Mouse (Mus musculus): Measurements from ENCODE around the gene Rpl24. TPM values are rescaled to one million over a fixed set of nuclear protein-coding genes. Genes with fewer than 3 reads are reported as not detected.
"Not testable (repeated sequence)": the region's sequence is repeated elsewhere in the genome, so short reads cannot be mapped to it uniquely, and the experiment has no call there.

Rpl24 gene
- 716 and 747 TPM in 2 replicates for polyA plus RNA-seq (2015; fragmentation: Nextera tagmentation; extraction: Ambion mirVana)

DNA sequence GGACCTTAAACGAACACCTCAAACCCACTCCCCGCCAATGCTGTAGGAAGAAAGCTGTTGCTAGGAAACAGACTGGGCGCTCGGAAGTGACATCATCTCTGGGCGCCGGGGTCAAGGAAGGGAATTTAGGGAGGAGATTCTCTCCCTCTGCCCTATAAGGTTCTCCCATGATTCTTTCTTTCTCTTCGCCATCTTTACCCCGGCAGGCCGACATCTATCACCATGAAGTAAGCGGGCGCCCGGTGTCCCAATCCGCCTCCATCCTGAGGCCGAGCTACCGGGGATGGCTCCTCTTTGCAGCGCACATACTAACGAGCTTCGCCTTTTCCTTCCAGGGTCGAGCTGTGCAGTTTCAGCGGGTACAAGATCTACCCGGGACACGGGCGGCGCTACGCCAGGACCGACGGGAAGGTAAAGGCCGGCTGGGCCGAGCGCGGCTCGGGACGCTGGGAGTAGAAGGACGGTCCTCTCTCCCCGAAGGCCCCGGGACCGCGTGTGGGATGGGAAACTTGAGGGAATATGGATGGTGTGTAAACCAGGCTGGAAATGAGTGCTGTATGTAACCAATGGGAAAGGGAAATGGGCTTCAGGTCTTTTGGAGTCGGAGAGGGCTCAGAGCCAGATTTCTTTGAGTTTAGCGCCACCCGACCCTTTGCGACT is at the start of gene Rpl24:
TSS of gene Rpl24 (plus strand) at position 64 of the 660 bp plus-strand sequence.
- Histone ChIP-seq H3K9ac (peak within 1 kb of the TSS; percentile 81), H3K27me3 (no peaks in the 10 kb centered on the region), H3K4me3 (replicated peaks) (peak within 1 kb of the TSS; percentile 74), H3K27ac (replicated peaks) (peak within 1 kb of the TSS; percentile 88), H3K4me2 (replicated peaks) (peak within 1 kb of the TSS; percentile 72), H3K36me3 (peaks cover 27% of the 10 kb centered on the region), H3K9me3 (replicated peaks) (no peaks in the 10 kb centered on the region), H3K4me1 (peaks cover 20% of the 10 kb centered on the region)
- WGBS = under 1% methylated on average over 42 of the region's 42 CpGs
- peak; percentile 90 for ATAC-seq (ENCODE audit: insufficient number of reproducible peaks, low FRiP score, low TSS enrichment, low read depth)

- Histone ChIP-seq H3K27ac (replicated peaks) (no peak overlapping the region), H3K27me3 (no peaks in the 10 kb centered on the region), H3K4me3 (replicated peaks) (no peak overlapping the region), H3K36me3 (peaks cover 47% of the 10 kb centered on the region), H3K9ac (no peak overlapping the region), H3K4me1 (no peaks in the 10 kb centered on the region), H3K9me3 (replicated peaks) (no peaks in the 10 kb centered on the region), H3K4me2 (replicated peaks) (no peak overlapping the region)
- WGBS = 90% methylated on average over 10 of the region's 10 CpGs
- no peak for ATAC-seq (ENCODE audit: insufficient number of reproducible peaks, low FRiP score, low TSS enrichment, low read depth)
Measured at GRCm38 (mm10) chr16:55922079-55922478, 44.0 kb upstream of the Rpl24 start.

DNA sequence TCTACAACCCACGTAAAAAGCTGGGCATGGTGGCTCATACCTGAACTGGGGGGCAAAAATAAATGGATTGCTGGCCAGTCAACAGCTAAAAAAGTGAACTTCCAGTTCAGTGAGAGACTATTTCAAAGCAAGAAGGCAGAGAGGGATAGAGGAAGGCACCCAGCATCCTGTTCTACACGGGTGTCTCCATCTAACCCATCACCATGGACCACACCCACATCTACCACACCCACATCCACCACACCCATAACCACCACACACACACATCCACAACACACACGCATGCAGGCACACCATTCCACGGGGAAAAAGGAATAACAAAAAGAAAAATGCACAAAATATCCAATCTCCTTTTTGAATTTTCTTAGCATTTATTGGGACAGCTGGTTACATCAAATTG is 42.1 kb upstream of the Rpl24 start:
- Histone ChIP-seq H3K27ac (replicated peaks) (no peak overlapping the region), H3K27me3 (no peaks in the 10 kb centered on the region), H3K4me1 (no peaks in the 10 kb centered on the region), H3K4me3 (replicated peaks) (no peak overlapping the region), H3K4me2 (replicated peaks) (no peak overlapping the region), H3K9ac (no peak overlapping the region), H3K36me3 (peaks cover 43% of the 10 kb centered on the region), H3K9me3 (replicated peaks) (no peaks in the 10 kb centered on the region)
- WGBS = 90% methylated on average over 4 of the region's 4 CpGs
- ATAC-seq (ENCODE audit: insufficient number of reproducible peaks, low FRiP score, low TSS enrichment, low read depth) = no peak

GRCm38 (mm10) chr16:55933681-55934343 is 32.3 kb upstream of the Rpl24 start:
- H3K9me3 ChIP-seq (replicated peaks) = no peaks in the 10 kb centered on the region
- no peaks in the 10 kb centered on the region for H3K27me3 ChIP-seq
- under 1% methylated on average over 32 of the region's 32 CpGs for WGBS
- H3K4me3 ChIP-seq (replicated peaks) = peak overlapping the region; percentile 76
- peak overlapping the region; percentile 41; the same call in 1 of the 2 replicates for H3K27ac ChIP-seq (replicated peaks)
- H3K36me3 ChIP-seq = 0 out of 2 replicates have a peak, but pooled peaks cover 5% of the 10 kb centered on the region
- peak; percentile 27; the same call in 1 of the 2 replicates for ATAC-seq (ENCODE audit: insufficient number of reproducible peaks, low FRiP score, low TSS enrichment, low read depth)
- no peaks in the 10 kb centered on the region for H3K4me1 ChIP-seq
- peak overlapping the region; percentile 77 for H3K4me2 ChIP-seq (replicated peaks)
- peak overlapping the region; percentile 52 for H3K9ac ChIP-seq

GRCm38 (mm10) chr16:55934453-55935037 is 31.5 kb upstream of the Rpl24 start, which contains the start of gene Cep97:
Cep97 (minus strand) TSS chr16:55934855.
- no peaks in the 10 kb centered on the region for H3K4me1 ChIP-seq
- under 1% methylated on average over 24 of the region's 24 CpGs for WGBS

GRCm38 (mm10) chr16:55938761-55939160 is 27.3 kb upstream of the Rpl24 start:
- Histone ChIP-seq H3K27ac (replicated peaks) (no peak overlapping the region), H3K9ac (no peak overlapping the region), H3K4me1 (no peaks in the 10 kb centered on the region), H3K4me3 (replicated peaks) (no peak overlapping the region), H3K27me3 (no peaks in the 10 kb centered on the region), H3K9me3 (replicated peaks) (no peaks in the 10 kb centered on the region), H3K36me3 (no peaks in the 10 kb centered on the region), H3K4me2 (replicated peaks) (no peak overlapping the region)
- no peak for ATAC-seq (ENCODE audit: insufficient number of reproducible peaks, low FRiP score, low TSS enrichment, low read depth)
- WGBS = 78% methylated on average over 4 of the region's 4 CpGs

More at GRCm38 (mm10) chr16:55934453-55935037, 31.5 kb upstream of the Rpl24 start, which contains the start of gene Cep97:
- no peaks in the 10 kb centered on the region for H3K27me3 ChIP-seq
- H3K27ac ChIP-seq (replicated peaks) = peak within 1 kb of the TSS; percentile 71; the same call in 1 of the 2 replicates
- peak within 1 kb of the TSS; percentile 77 for H3K4me2 ChIP-seq (replicated peaks)
- no peaks in the 10 kb centered on the region for H3K9me3 ChIP-seq (replicated peaks)
- peak; percentile 98 for ATAC-seq (ENCODE audit: insufficient number of reproducible peaks, low FRiP score, low TSS enrichment, low read depth)
- no peaks in the 10 kb centered on the region for H3K36me3 ChIP-seq
- peak within 1 kb of the TSS; percentile 76 for H3K4me3 ChIP-seq (replicated peaks)
- peak within 1 kb of the TSS; percentile 52 for H3K9ac ChIP-seq

DNA sequence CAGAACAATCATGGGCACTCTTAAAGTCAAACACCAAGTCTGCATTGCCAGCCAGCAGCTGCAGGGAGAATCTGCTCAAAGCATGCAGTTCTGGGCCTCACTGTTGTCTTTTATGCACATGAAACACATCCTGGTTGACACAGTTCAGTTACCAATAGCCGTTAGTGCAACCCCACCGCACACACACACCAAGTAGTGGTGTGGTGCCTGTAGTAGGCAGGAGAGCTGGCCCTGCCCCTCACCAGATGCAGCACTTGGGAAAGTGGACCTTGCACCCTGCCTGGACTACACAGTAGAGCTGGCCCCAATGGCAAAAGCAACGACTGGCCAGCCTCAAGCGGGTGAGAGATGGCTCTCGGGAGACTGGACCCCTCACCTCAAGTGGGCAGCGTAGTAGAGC is 26.4 kb upstream of the Rpl24 start:
- no peaks in the 10 kb centered on the region for H3K27me3 ChIP-seq
- no peaks in the 10 kb centered on the region for H3K9me3 ChIP-seq (replicated peaks)
- no peak overlapping the region for H3K4me2 ChIP-seq (replicated peaks)
- H3K4me1 ChIP-seq = no peaks in the 10 kb centered on the region
- no peak overlapping the region for H3K9ac ChIP-seq
- H3K4me3 ChIP-seq (replicated peaks) = no peak overlapping the region
- H3K27ac ChIP-seq (replicated peaks) = no peak overlapping the region
- WGBS = 89% methylated on average over 6 of the region's 6 CpGs
- no peak for ATAC-seq (ENCODE audit: insufficient number of reproducible peaks, low FRiP score, low TSS enrichment, low read depth)
- H3K36me3 ChIP-seq = no peaks in the 10 kb centered on the region

GRCm38 (mm10) chr16:55940781-55941180 is 25.3 kb upstream of the Rpl24 start:
- Histone ChIP-seq H3K4me2 (replicated peaks) (no peak overlapping the region), H3K9ac (no peak overlapping the region), H3K36me3 (no peaks in the 10 kb centered on the region), H3K4me1 (no peaks in the 10 kb centered on the region), H3K4me3 (replicated peaks) (no peak overlapping the region), H3K27ac (replicated peaks) (no peak overlapping the region), H3K9me3 (replicated peaks) (no peaks in the 10 kb centered on the region), H3K27me3 (no peaks in the 10 kb centered on the region)
- no peak for ATAC-seq (ENCODE audit: insufficient number of reproducible peaks, low FRiP score, low TSS enrichment, low read depth)
- WGBS = 87% methylated on average over 4 of the region's 4 CpGs

DNA sequence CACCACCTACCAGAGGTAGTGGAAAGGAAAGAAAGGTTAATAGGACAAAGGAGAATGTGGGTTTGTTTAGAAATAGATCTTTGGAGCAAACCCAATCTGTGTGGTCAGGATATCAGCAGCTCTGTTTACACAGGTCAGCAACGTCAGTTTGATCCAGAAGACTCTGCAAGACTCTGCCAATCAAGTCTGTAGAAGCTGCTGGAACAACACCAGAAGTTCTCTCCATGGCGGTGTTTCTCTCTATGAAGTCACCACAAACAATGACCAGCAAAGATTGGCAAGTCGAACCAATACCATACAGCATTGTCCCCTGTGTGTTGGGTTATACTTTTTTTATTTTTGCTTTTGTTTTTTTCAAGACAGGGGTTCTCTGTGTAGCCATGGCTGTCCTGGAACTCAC is 18.8 kb upstream of the Rpl24 start:
- no peaks in the 10 kb centered on the region for H3K27me3 ChIP-seq
- no peaks in the 10 kb centered on the region for H3K9me3 ChIP-seq (replicated peaks)
- H3K27ac ChIP-seq (replicated peaks) = no peak overlapping the region
- H3K4me3 ChIP-seq (replicated peaks) = no peak overlapping the region
- H3K9ac ChIP-seq = no peak overlapping the region
- no peak overlapping the region for H3K4me2 ChIP-seq (replicated peaks)
- no peaks in the 10 kb centered on the region for H3K36me3 ChIP-seq
- no peaks in the 10 kb centered on the region for H3K4me1 ChIP-seq
- no peak for ATAC-seq (ENCODE audit: insufficient number of reproducible peaks, low FRiP score, low TSS enrichment, low read depth)
- WGBS = 79% methylated on average over 3 of the region's 3 CpGs

DNA sequence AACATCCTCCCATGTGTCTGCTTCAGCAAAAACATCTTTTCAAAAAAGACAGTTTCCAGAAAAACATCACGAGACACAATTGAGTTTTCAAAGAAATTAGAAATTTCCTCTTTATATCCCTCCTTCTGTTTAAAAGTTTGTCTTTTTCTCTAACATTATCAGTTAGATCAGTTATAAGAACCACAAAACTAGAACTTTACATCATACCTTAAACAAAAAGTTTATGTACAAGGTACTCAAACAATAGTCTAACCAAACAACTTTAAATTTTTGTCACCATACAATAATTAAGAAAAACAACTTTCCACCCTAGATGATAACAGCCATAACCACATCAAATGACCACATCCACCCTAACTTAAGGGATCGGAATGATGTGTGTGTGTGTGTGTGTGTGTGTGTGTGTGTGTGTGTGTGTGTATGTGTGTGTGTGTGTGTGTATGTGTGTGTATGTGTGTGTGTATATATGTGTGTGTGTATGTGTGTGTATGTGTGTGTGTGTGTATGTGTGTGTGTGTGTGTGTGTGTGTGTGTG is 18.1 kb upstream of the Rpl24 start:
- 64% methylated on average over 2 of the region's 2 CpGs for WGBS
- H3K9ac ChIP-seq; H3K9me3 ChIP-seq (replicated peaks); H3K36me3 ChIP-seq; H3K4me3 ChIP-seq (replicated peaks); H3K4me2 ChIP-seq (replicated peaks); ATAC-seq (ENCODE audit: insufficient number of reproducible peaks, low FRiP score, low TSS enrichment, low read depth); H3K27ac ChIP-seq (replicated peaks); H3K27me3 ChIP-seq; H3K4me1 ChIP-seq: not testable (repeated sequence)

GRCm38 (mm10) chr16:55948963-55949362 is 17.1 kb upstream of the Rpl24 start:
- H3K27me3 ChIP-seq = no peaks in the 10 kb centered on the region
- H3K36me3 ChIP-seq = no peaks in the 10 kb centered on the region
- H3K4me2 ChIP-seq (replicated peaks) = no peak overlapping the region
- H3K4me3 ChIP-seq (replicated peaks) = no peak overlapping the region
- WGBS = 56% methylated on average over 7 of the region's 7 CpGs
- no peak for ATAC-seq (ENCODE audit: insufficient number of reproducible peaks, low FRiP score, low TSS enrichment, low read depth)
- no peaks in the 10 kb centered on the region for H3K9me3 ChIP-seq (replicated peaks)
- no peak overlapping the region for H3K9ac ChIP-seq
- no peak overlapping the region for H3K27ac ChIP-seq (replicated peaks)
- no peaks in the 10 kb centered on the region for H3K4me1 ChIP-seq

All from embryonic facial prominence, embryonic 15.5 days (tissue).